Mouse (Mus musculus): ENCODE data around the gene Rpp21.

Gene Rpp21

DNA sequence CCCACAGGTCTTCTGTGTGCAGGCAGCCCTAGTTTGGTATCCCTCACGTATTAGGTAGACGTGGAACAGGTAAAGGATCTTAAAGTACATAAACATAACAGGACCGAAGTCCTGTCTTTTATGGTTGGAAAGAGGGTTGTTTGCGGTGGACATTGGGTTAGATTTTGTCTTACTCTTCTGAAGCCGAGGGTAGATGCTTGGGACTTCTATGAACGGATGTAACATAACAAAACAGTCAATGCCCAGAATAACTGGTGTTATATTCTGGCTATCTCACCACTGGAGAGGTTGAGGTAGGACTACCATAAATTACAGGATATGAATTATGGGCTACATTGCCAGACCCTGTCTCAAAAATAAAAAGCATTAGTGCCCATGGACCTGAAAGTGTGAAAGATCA lies at the start of gene Rpp21:
TSS of gene Rpp21 (minus strand) at position 101 of the 400 bp plus-strand sequence.
- DNase-seq (ENCODE audit: low read depth, low spot score) = no peak

DNA sequence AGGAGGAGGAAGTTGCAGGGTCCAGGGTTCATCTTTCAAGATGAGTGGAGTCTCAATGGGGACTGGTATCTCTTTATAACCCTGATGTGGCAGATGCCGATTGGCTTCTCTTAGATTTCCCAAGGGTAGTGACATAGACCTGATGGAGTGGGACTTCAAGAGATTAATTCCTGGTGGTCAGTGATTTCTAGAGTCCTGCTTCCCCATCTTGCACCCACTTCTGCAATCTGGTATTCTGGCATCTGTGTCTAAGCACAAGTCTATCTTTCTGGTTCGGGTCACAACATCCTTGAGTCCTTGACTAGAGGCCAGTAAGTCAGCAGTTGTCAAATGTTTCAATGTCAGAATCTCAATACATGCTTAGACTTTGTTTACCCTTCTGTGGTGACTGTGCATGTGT lies 28.5 kb upstream of the Rpp21 start, which contains the start of gene H2-M10.2:
TSS of gene H2-M10.2 (minus strand) at position 101 of the 400 bp plus-strand sequence.
- no peak for DNase-seq (ENCODE audit: low read depth, low spot score)

DNA sequence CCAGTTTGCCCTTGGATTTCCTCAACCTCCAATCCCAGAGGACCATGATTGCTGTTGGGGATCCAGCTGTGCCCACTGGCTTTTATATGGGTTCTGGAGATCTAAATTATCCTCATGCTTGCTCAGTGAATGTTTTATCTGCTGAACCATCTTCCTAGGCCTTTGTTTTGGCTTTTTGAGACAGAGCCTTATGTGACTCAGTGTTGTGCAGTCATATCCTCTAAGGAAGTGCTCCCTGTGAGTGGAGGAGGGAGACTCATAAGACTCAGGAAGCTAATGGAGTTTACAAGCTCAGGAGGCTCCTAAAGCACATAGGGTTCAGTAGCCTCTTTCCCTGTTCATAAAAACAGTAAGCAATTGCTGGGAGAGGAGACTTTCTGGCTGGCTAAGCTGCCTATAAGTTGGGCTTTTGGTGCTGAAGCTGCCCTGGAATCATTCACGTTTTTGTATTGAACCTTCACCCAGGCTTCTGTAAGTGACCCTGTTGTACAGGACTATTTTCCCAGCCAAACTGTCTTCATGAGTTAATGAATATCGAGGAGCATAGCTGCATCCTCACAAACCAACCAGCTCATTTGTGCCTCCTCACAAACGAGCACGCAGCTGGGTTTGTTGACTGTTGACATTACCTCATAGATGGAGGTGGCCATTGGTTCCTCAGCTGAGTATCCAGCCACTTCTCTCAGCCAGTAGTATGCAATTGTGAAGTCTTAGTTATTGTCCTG lies 23.8 kb upstream of the Rpp21 start:
- DNase-seq (ENCODE audit: low read depth, low spot score) = no peak

GRCm38 (mm10) chr17:36274776-36275175 lies 16.9 kb upstream of the Rpp21 start:
- no peak for DNase-seq (ENCODE audit: low read depth, low spot score)

- no peak for DNase-seq (ENCODE audit: low read depth, low spot score)
These were observed 15.9 kb upstream of the Rpp21 start for GRCm38 (mm10) chr17:36273796-36274195.

- DNase-seq (ENCODE audit: low read depth, low spot score) = no peak
These were observed 14.9 kb upstream of the Rpp21 start for GRCm38 (mm10) chr17:36272643-36273366.

GRCm38 (mm10) chr17:36271586-36272256 lies 13.9 kb upstream of the Rpp21 start, which contains the start of gene Trim39:
Gene Trim39, minus strand, starts transcription at chr17:36272247.
- peak; percentile 81 for DNase-seq (ENCODE audit: low read depth, low spot score)

- DNase-seq (ENCODE audit: low read depth, low spot score) = peak; percentile 67
These were observed 13.2 kb upstream of the Rpp21 start for GRCm38 (mm10) chr17:36270956-36271585.

GRCm38 (mm10) chr17:36265834-36266233 lies 8.0 kb upstream of the Rpp21 start:
- DNase-seq (ENCODE audit: low read depth, low spot score) = peak; percentile 66

GRCm38 (mm10) chr17:36264273-36264925 lies 6.5 kb upstream of the Rpp21 start:
- no peak for DNase-seq (ENCODE audit: low read depth, low spot score)

- no peak for DNase-seq (ENCODE audit: low read depth, low spot score)
These were observed 3.8 kb upstream of the Rpp21 start for GRCm38 (mm10) chr17:36261511-36262166.

DNA sequence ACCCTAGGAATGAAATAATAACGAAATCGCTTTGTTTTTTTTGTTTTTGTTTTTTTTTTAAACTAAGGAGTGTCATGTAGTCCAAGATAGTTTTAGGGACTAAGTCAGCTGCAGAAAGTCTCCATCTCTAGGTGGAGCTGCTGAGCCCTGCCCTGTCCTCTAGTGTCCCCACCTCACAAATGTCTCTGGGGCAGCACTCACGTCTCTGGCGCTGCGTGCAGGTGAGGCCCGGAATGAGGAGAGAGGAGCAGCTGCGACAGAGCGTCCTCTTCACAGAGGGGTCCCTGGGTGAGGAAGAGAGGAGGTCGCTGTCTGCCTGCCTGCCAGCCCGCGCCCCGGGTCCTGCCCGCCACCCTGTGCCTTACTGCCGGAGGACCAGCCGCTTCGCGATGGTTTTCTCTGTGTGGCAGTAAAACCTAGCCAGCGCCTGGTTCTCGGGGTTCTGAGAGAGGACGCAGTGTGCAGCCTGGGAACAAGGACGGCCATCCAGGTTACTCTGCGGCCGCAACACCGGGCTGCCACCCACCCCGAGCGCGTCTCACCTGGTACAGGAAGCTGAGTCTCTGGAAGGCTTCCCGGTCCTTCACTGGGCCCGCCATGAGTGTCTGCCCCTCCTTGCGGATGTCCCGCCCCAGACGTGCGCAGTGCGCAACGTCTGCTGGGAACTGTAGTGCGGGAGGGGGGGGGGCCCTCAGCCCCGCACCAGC lies 475 bp downstream of the Rpp21 start:
- DNase-seq (ENCODE audit: low read depth, low spot score) = peak; percentile 65

DNA sequence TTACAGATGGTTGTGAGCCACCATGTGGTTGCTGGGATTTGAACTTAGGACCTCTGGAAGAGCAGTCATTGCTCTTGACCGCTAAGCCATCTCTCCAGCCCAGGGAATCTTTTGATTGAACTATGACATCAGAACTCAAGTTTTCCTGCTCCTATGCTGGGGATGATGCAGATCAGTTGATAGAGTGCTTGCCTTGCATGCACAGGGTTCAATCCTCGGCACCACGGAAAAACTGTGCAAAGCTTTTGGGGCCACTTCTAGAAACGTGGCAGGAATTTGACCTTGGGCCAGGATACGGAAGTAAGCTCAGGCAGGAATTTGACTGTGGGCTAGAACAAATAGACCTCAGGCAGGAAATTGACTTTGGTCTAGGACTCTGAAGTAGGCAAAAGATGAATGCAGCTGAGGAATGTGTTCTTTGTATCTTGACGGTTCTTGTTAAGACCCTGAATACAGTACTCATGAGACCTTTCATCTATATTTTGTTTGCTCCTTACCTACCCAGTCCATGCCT lies 4.7 kb downstream of the Rpp21 start:
- peak; percentile 69 for DNase-seq (ENCODE audit: low read depth, low spot score)

- no peak for DNase-seq (ENCODE audit: low read depth, low spot score)
These were observed 5.5 kb downstream of the Rpp21 start for GRCm38 (mm10) chr17:36252250-36252876.

DNA sequence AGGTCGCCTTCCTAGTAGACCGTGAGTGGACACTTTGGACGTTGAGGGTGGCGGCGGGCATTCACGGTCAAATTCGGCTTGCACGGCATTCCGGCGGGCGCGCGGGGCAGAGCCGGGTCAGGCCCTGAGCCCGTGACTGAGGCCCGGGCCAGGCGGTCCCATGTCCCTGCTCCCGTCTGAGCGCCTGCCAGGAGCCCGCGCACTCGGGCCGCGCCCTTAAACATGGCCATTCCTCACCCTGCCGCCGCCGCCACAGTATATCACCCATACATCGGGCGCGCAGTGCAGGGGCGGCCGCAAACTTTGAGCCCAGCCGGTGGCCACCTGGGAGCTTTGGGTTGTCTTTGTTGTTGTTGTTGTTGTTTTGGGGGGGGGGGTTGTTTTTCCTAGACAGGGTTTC lies 9.0 kb downstream of the Rpp21 start:
- DNase-seq (ENCODE audit: low read depth, low spot score) = no peak

DNA sequence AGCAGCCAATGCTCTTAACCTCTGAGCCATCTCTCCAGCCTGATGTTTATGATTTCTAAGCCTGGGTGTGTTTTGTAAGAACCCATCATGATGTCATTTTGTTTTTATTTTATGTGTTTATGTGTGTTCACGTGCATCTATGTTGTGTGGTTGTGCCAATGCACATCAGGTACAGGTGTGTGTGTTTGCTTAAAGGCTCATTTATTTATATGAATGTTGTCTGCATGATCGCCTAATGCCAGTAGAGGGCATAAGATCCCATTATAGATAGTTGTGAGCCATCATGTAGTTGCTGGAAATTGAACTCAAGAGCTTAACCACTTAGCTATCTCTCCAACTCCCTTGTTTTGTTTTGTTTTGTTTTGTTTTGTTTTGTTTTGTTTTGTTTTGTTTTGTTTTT lies 12.1 kb downstream of the Rpp21 start:
- no peak for DNase-seq (ENCODE audit: low read depth, low spot score)

DNA sequence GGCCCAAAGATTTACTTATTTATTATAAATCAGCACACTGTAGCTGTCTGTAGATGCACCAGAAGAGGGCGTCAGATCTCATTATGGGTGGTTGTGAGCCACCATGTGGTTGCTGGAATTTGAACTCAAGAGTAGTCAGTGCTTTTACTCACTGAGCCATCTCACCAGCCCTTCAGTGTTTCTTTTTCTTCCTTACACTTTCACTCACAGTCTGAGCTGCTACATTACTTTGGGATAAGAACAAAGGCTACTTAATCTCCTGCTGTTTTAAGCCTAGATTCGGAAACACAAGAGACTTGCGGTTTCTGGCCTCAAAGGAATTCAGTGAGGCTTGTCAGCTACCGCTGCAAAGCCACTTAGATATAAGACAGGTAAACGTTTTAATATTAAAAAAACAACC lies 13.8 kb downstream of the Rpp21 start:
- DNase-seq (ENCODE audit: low read depth, low spot score) = peak; percentile 41

DNA sequence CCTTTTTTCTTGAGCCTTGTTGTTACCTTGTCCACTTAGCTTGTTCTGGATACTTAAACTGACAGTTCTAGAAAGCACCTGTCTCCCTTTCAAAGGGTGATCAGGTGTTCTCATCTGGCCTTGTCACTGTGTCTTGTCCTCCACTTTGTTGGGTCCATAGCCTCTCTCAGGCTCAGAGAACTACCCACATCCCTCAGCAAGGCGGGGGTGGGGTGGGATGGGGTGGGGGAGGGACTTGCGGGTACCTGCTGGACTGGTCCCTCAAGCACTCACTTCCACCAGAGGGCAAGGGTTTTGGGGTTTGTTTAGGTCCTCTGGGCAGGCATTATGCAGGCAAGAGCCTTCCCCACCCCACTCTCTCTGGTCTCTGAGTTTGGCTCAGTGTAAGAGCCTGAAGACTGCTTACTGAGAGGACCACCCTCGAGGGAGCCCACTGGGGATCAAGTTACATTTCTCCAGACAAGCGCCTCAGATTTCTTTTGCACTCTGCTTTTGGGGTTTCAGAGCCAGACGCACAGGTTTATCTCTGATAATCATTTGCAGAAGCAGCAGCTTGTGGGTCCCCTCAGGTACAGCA lies 17.1 kb downstream of the Rpp21 start:
- DNase-seq (ENCODE audit: low read depth, low spot score) = no peak

- peak; percentile 47 for DNase-seq (ENCODE audit: low read depth, low spot score)
These were observed 20.4 kb downstream of the Rpp21 start for GRCm38 (mm10) chr17:36237321-36237921.
